Mouse (Mus musculus) MEL (cell line): ENCODE data around the gene Klk10. TPM values are rescaled to one million over a fixed set of nuclear protein-coding genes. Genes with fewer than 3 reads are reported as not detected.

ENCODE experiments used
- DNase-seq: peaks from one replicate; pipeline ENCODE4 v3.0.0; 2011; ENCODE audit warnings: low read depth, low spot score
- H3K27ac ChIP-seq: 2 replicates; pipeline ENCODE4 v1.5.1; 2012; ENCODE audit warnings: low read depth, mild to moderate bottlenecking, control low read depth, low read length, moderate library complexity; ENCODE audit not compliant: control insufficient read depth
- H3K27me3 ChIP-seq, 2 experiments: fragments of 150-350 bp in 1 of 2; sonication (generic) in 1 of 2; 2 replicates each; pipeline ENCODE4 v1.6.1; 2012; ENCODE audit warnings: low read length in 2 of 2, mild to moderate bottlenecking in 2 of 2, improper control_type of control experiment in 1 of 2, moderate library complexity in 1 of 2; ENCODE audit not compliant: insufficient read depth in 2 of 2, control insufficient read depth in 1 of 2
- H3K36me3 ChIP-seq, 2 experiments: 2 replicates each; pipeline ENCODE4 v1.6.1; 2012 to 2014; ENCODE audit warnings: low read length in 2 of 2, improper control_type of control experiment in 1 of 2, inconsistent platforms in 1 of 2, mild to moderate bottlenecking in 1 of 2; ENCODE audit not compliant: insufficient read depth in 2 of 2, control insufficient read depth in 1 of 2
- H3K4me1 ChIP-seq, 2 experiments: fragments of 150-350 bp in 1 of 2; sonication (generic) in 1 of 2; 2 replicates each; pipeline ENCODE4 v1.6.1; 2012; ENCODE audit warnings: low read length in 2 of 2, improper control_type of control experiment in 1 of 2, mild to moderate bottlenecking in 1 of 2; ENCODE audit not compliant: insufficient read depth in 2 of 2, control insufficient read depth in 1 of 2
- H3K4me3 ChIP-seq, 2 experiments: fragments of 150-350 bp in 1 of 2; sonication (generic) in 1 of 2; 2 replicates each; pipeline ENCODE4 v1.5.1; 2012; ENCODE audit warnings: low read depth in 2 of 2, low read length in 2 of 2, mild to moderate bottlenecking in 2 of 2, moderate library complexity in 2 of 2, control low read depth in 1 of 2, improper control_type of control experiment in 1 of 2; ENCODE audit not compliant: control insufficient read depth in 1 of 2, insufficient read depth in 1 of 2
- H3K79me2 ChIP-seq: 2 replicates; pipeline ENCODE4 v1.6.1; 2012; ENCODE audit warnings: mild to moderate bottlenecking, low read length, moderate library complexity; ENCODE audit not compliant: control insufficient read depth, poor library complexity, insufficient read depth
- H3K9ac ChIP-seq: 2 replicates; pipeline ENCODE4 v1.6.1; 2012; ENCODE audit warnings: low read depth, mild to moderate bottlenecking, control low read depth, low read length, moderate library complexity; ENCODE audit not compliant: control insufficient read depth, poor library complexity, severe bottlenecking
- H3K9me3 ChIP-seq: fragments of 150-350 bp; sonication (generic); replicated peaks from 2 replicates; pipeline ENCODE4 v1.6.1; 2012; ENCODE audit warnings: mild to moderate bottlenecking, low read length, improper control_type of control experiment, moderate library complexity; ENCODE audit not compliant: insufficient read depth
- BHLHE40 ChIP-seq: IDR thresholded peaks from 2 replicates; pipeline ENCODE4 v1.6.1; 2012; ENCODE audit warnings: low read depth, mild to moderate bottlenecking, inconsistent platforms, low read length, improper control_type of control experiment, borderline replicate concordance
- CHD1 ChIP-seq: IDR thresholded peaks from 2 replicates; pipeline ENCODE4 v1.6.1; 2012; ENCODE audit warnings: low read depth, mild to moderate bottlenecking, inconsistent platforms, low read length, improper control_type of control experiment
- CTCF ChIP-seq, 3 experiments: IDR thresholded peaks in 2 of 3; conservative IDR thresholded peaks in 1 of 3; 2 replicates each; pipeline ENCODE4 v1.5.1; 2011 to 2012; ENCODE audit warnings: low read length in 3 of 3, low read depth in 2 of 3, mild to moderate bottlenecking in 2 of 3, improper control_type of control experiment in 1 of 3, inconsistent platforms in 1 of 3, mixed read lengths in 1 of 3, moderate library complexity in 1 of 3; ENCODE audit not compliant: control insufficient read depth in 1 of 3, insufficient read depth in 1 of 3, poor library complexity in 1 of 3, severe bottlenecking in 1 of 3
- EP300 ChIP-seq, 2 experiments: IDR thresholded peaks; 2 replicates each; pipeline ENCODE4 v1.6.1; 2011; ENCODE audit warnings: improper control_type of control experiment in 2 of 2, low read length in 2 of 2, low read depth in 1 of 2, mild to moderate bottlenecking in 1 of 2
- ETS1 ChIP-seq: IDR thresholded peaks from 2 replicates; pipeline ENCODE4 v1.6.1; 2012; ENCODE audit warnings: low read depth, mild to moderate bottlenecking, inconsistent platforms, low read length, improper control_type of control experiment, moderate library complexity
- KAT2A ChIP-seq: conservative IDR thresholded peaks from 2 replicates; pipeline ENCODE4 v1.6.1; 2012; ENCODE audit warnings: low read depth, low read length, improper control_type of control experiment, inconsistent platforms
- MYB ChIP-seq: IDR thresholded peaks from 2 replicates; pipeline ENCODE4 v1.6.1; 2011; ENCODE audit warnings: mild to moderate bottlenecking, low read depth, low read length, improper control_type of control experiment
- NELFE ChIP-seq: IDR thresholded peaks from 2 replicates; pipeline ENCODE4 v1.6.1; 2011; ENCODE audit warnings: low read depth, low read length, improper control_type of control experiment
- POLR2A ChIP-seq, 2 experiments: IDR thresholded peaks; 2 replicates each; pipeline ENCODE4 v1.6.1; 2011 to 2012; ENCODE audit warnings: low read length in 2 of 2, mild to moderate bottlenecking in 2 of 2, control low read depth in 1 of 2, improper control_type of control experiment in 1 of 2, low read depth in 1 of 2, moderate library complexity in 1 of 2; ENCODE audit not compliant: control insufficient read depth in 1 of 2, insufficient read depth in 1 of 2, poor library complexity in 1 of 2
- POLR2AphosphoS2 ChIP-seq: IDR thresholded peaks from 2 replicates; pipeline ENCODE4 v1.6.1; 2011; ENCODE audit warnings: low read length, improper control_type of control experiment
- SIN3A ChIP-seq: IDR thresholded peaks from 2 replicates; pipeline ENCODE4 v1.6.1; 2012; ENCODE audit warnings: low read length, improper control_type of control experiment, inconsistent platforms
- USF1 ChIP-seq: IDR thresholded peaks from 2 replicates; pipeline ENCODE4 v1.6.1; 2014; ENCODE audit warnings: low read depth, mild to moderate bottlenecking, inconsistent platforms, low read length, improper control_type of control experiment, moderate library complexity
- USF2 ChIP-seq, 2 experiments: IDR thresholded peaks; 2 replicates each; pipeline ENCODE4 v1.6.1; 2011 to 2012; ENCODE audit warnings: improper control_type of control experiment in 2 of 2, low read length in 2 of 2, borderline replicate concordance in 1 of 2, inconsistent platforms in 1 of 2, low read depth in 1 of 2, mild to moderate bottlenecking in 1 of 2; ENCODE audit not compliant: insufficient read depth in 1 of 2
- ZC3H11A ChIP-seq: IDR thresholded peaks from 2 replicates; pipeline ENCODE4 v1.6.1; 2012; ENCODE audit warnings: low read depth, mild to moderate bottlenecking, inconsistent platforms, low read length, improper control_type of control experiment
- ZKSCAN1 ChIP-seq: IDR thresholded peaks from 2 replicates; pipeline ENCODE4 v1.6.1; 2012; ENCODE audit warnings: low read depth, mild to moderate bottlenecking, inconsistent platforms, low read length, improper control_type of control experiment, moderate library complexity
- ZMIZ1 ChIP-seq: IDR thresholded peaks from 2 replicates; pipeline ENCODE4 v1.6.1; 2012; ENCODE audit warnings: low read depth, mild to moderate bottlenecking, inconsistent platforms, low read length, improper control_type of control experiment, moderate library complexity
- polyA plus RNA-seq, 2 experiments: library from polyadenylated mRNA; stranded (reverse) in 1 of 2; unstranded in 1 of 2; fragments of >175 nt in 1 of 2; fragments of >200 nt in 1 of 2; gene quantifications; 2 replicates each; pipeline versions ENCODE4 v1.2.1 to v1.2.4; 2012; ENCODE audit warnings: low replicate concordance in 2 of 2, low read depth in 1 of 2; ENCODE audit not compliant: insufficient read length in 2 of 2, insufficient read depth in 1 of 2, missing spikeins in 1 of 2
- total RNA-seq: library from RNA; depleted of rRNA; stranded (reverse); fragments of 300-350 nt; gene quantifications from 2 replicates; pipeline ENCODE4 v1.2.3, GENCODE M21; 2012

Gene Klk10
- total and polyA plus RNA-seq, 3 experiments = not detected

- Histone ChIP-seq H3K9me3 (no peaks in the 10 kb centered on the region), H3K4me3 (no peak overlapping the region), H3K9ac (no peak overlapping the region)
These were observed 15.5 kb downstream of the Klk10 start for GRCm38 (mm10) chr7:43796355-43796754.

GRCm38 (mm10) chr7:43797333-43797769 lies 16.5 kb downstream of the Klk10 start, which contains the start of gene Klk8:
Klk8 (plus strand) TSS chr7:43797577.
- no peak within 1 kb of the TSS for H3K27ac ChIP-seq

More at GRCm38 (mm10) chr7:43796355-43796754, 15.5 kb downstream of the Klk10 start:
- H3K4me1 ChIP-seq = no peaks in the 10 kb centered on the region
- no peak for DNase-seq
- H3K27ac ChIP-seq = no peak overlapping the region
- TF ChIP-seq ZKSCAN1 = no peak
- no peak for TF ChIP-seq EP300 (IDR thresholded peaks at IDR 0.05; ENCODE audit: low read depth in 1 of 2, low read length in 2 of 2)
- TF ChIP-seq ZMIZ1 = no peak
- no peak for TF ChIP-seq CTCF (IDR thresholded peaks at IDR 0.05 in 2 of 3, conservative IDR thresholded peaks at IDR 0.05 in 1 of 3; ENCODE audit: control insufficient read depth in 1 of 3, insufficient read depth in 1 of 3, low read depth in 2 of 3, low read length in 3 of 3, poor library complexity in 1 of 3, severe bottlenecking in 1 of 3)
- TF ChIP-seq MYB = no peak
- TF ChIP-seq SIN3A = no peak
- no peak for TF ChIP-seq POLR2A (IDR thresholded peaks at IDR 0.05; ENCODE audit: control insufficient read depth in 1 of 2, insufficient read depth in 1 of 2, low read depth in 1 of 2, low read length in 2 of 2, poor library complexity in 1 of 2)
- TF ChIP-seq POLR2AphosphoS2 = no peak
- no peak for TF ChIP-seq NELFE
- TF ChIP-seq ETS1 = no peak
- TF ChIP-seq BHLHE40 = no peak
- no peak for TF ChIP-seq USF2 (IDR thresholded peaks at IDR 0.05; ENCODE audit: borderline replicate concordance in 1 of 2, insufficient read depth in 1 of 2, low read depth in 1 of 2, low read length in 2 of 2)
- TF ChIP-seq USF1 = no peak
- TF ChIP-seq CHD1 = no peak
- H3K79me2 ChIP-seq = no peaks in the 10 kb centered on the region
- no peaks in the 10 kb centered on the region for H3K36me3 ChIP-seq
- no peaks in the 10 kb centered on the region for H3K27me3 ChIP-seq

More at GRCm38 (mm10) chr7:43797333-43797769, 16.5 kb downstream of the Klk10 start, which contains the start of gene Klk8:
- H3K36me3 ChIP-seq = no peaks in the 10 kb centered on the region
- DNase-seq = no peak
- H3K4me3 ChIP-seq = no peak within 1 kb of the TSS
- H3K4me1 ChIP-seq = no peaks in the 10 kb centered on the region
- TF ChIP-seq SIN3A (no peak), KAT2A (no peak), POLR2A (IDR thresholded peaks at IDR 0.05; ENCODE audit: control insufficient read depth in 1 of 2, insufficient read depth in 1 of 2, low read depth in 1 of 2, low read length in 2 of 2, poor library complexity in 1 of 2) (no peak), ZC3H11A (no peak), POLR2AphosphoS2 (no peak)
- no peaks in the 10 kb centered on the region for H3K79me2 ChIP-seq
- H3K9ac ChIP-seq = no peak within 1 kb of the TSS
- H3K27me3 ChIP-seq = no peaks in the 10 kb centered on the region
- no peaks in the 10 kb centered on the region for H3K9me3 ChIP-seq
